ENCODE assay signal across 16 mouse cellular contexts in genomic region chr7:98357324-98357723, GRCm38 (mm10).
"Had no signal": no experiment of that assay in that cellular context is flagged by ENCODE, and none has a peak within 500 bp of the region (broad histone marks: within the 10 kb centered on the region; RNA-seq: fewer than 3 reads in every experiment).

No protein-coding gene starts in this region.

- H3K27ac ChIP-seq: layer of hippocampus, adult 2 months; liver, embryonic 15.5 days; midbrain, embryonic 12.5 days; neural tube, embryonic 12.5 days had no signal

- H3K9ac ChIP-seq: liver, embryonic 15.5 days; lung, embryonic 14.5 days; midbrain, embryonic 12.5 days; neural tube, embryonic 12.5 days had no signal

- H3K27me3 ChIP-seq: neural tube, embryonic 12.5 days had no signal

- H3K4me2 ChIP-seq: liver, embryonic 15.5 days; lung, embryonic 14.5 days; midbrain, embryonic 12.5 days had no signal

- DNase-seq: kidney, postnatal 4 days; left cerebral cortex, postnatal 4 days; lung, embryonic 14.5 days; lung, postnatal 10 days; lung, postnatal 4 days; retina, postnatal 1 day; right cerebral cortex, postnatal 4 days; spleen, adult 18-20 months; thymus, adult 2 months; thymus, postnatal 25 days had no signal

- ATAC-seq: intestine, embryonic 16.5 days had no signal

- H3K9me3 ChIP-seq: liver, embryonic 15.5 days; midbrain, embryonic 12.5 days; neural tube, embryonic 12.5 days had no signal

- H3K4me3 ChIP-seq: layer of hippocampus, adult 2 months; liver, embryonic 15.5 days; midbrain, embryonic 12.5 days; myocyte; neural tube, embryonic 12.5 days had no signal

- H3K36me3 ChIP-seq: liver, embryonic 15.5 days had no signal
